Mouse (Mus musculus): ENCODE measurements at regions not wholly inside any gene's neighbourhood (a gene's known extent, or its start where the extent isn't known, plus 50 kb on each side); places are given as distances from the start of the nearest gene placed in this dataset.

DNA sequence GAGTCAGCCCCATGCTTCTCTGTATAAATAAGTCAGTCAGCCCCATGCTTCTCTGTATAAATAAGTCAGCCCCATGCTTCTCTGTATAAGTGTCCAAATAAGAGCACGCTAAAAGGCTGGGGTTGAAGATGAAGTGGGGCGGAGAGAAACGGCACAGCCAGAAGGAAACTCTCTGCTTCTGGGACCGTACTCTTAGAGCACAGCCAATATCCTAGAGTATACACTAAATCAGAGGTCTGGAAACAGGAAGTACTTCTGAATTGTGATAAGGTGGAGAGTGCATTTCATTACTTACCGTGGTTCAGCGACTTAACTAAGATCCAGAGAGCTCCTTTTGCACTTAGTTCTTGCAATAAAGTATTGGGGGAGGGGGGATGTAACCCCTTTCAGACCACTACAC, 112.1 kb upstream of the Foxd3 start:
- 56% methylated on average over 6 of the region's 6 CpGs for WGBS
- H3K9me3 ChIP-seq = no peaks in the 10 kb centered on the region
- H3K36me3 ChIP-seq = no peaks in the 10 kb centered on the region
- no peak overlapping the region for H3K27ac ChIP-seq
- no peak for DNase-seq (ENCODE audit: low spot score)
- no peak overlapping the region for H3K4me3 ChIP-seq
- H3K27me3 ChIP-seq (ENCODE audit: insufficient read depth, poor library complexity, severe bottlenecking) = no peaks in the 10 kb centered on the region
- H3K4me1 ChIP-seq = no peaks in the 10 kb centered on the region

DNA sequence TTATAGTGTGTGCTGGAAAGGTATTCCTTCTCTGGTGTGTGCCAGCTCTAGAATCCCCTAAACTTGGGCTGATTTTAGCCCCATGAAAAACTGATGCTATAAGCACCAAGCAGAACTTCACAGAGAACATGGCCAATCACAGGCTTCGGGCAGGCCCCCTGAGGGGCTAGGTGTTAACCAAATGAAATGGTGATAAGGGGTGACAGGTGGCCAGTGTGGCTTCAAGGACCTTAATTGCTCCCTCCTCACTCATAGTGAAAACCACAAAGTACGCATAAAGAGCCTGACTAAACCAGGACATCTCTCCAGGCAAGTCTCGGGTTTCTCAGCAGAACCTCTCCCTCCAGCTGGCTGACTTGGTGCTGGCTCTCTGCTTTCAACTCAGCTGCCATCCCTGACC, 110.4 kb upstream of the Foxd3 start:
- Histone ChIP-seq H3K27ac (no peak overlapping the region), H3K36me3 (no peaks in the 10 kb centered on the region), H3K4me1 (no peaks in the 10 kb centered on the region), H3K27me3 (ENCODE audit: insufficient read depth, poor library complexity, severe bottlenecking) (no peaks in the 10 kb centered on the region), H3K4me3 (no peak overlapping the region), H3K9me3 (no peaks in the 10 kb centered on the region)
- WGBS = 24% methylated on average over 3 of the region's 3 CpGs
- DNase-seq (ENCODE audit: low spot score) = no peak

DNA sequence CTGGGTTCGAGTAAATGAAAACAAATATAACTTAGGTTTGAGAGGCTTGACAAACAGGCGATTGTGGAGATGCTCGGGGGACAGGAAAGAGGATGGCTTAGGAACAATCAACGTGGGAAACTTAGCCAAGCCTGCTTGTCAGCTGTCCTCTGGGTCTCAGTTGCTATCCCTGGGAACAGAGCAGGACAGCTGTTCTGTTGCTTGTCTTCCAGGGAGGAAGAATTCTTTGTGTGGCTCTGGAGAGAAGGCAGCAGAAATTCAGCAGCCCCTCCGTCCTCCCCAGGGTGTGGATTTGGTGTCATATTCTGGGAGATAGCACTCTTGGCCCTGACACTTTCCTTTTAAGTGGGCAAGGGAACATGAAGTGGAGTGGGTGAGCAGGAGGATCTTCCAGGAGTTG, 98.1 kb upstream of the Foxd3 start:
- Histone ChIP-seq H3K27me3 (ENCODE audit: insufficient read depth, poor library complexity, severe bottlenecking) (peaks cover 34% of the 10 kb centered on the region), H3K9me3 (no peaks in the 10 kb centered on the region), H3K4me1 (no peaks in the 10 kb centered on the region), H3K27ac (no peak overlapping the region), H3K36me3 (no peaks in the 10 kb centered on the region), H3K4me3 (no peak overlapping the region)
- 37% methylated on average over 5 of the region's 5 CpGs for WGBS
- no peak for DNase-seq (ENCODE audit: low spot score)

DNA sequence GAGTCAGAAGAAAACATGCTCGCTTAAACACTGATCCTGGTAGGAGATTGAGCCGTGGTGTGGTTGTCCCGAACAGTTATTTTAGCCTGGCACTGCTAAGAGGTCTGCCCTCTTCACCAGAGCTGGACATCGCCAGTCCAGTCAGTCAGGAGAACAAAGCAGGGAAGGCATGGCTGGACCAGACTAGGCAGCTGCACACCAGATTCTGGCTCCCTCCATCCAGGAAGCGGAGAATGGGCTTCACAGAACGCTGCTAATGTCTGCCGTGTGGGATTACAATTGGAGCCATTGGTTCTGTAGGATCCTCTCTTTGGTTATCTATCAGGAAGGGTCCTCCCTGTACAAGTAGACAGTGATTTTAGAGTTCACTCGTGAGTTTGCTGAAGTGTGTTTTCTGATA, 95.5 kb upstream of the Foxd3 start:
- no peak overlapping the region for H3K27ac ChIP-seq
- no peaks in the 10 kb centered on the region for H3K4me1 ChIP-seq
- 31% methylated on average over 8 of the region's 8 CpGs for WGBS
- peak overlapping the region; percentile 27; the same call in 1 of the 2 replicates for H3K4me3 ChIP-seq
- H3K27me3 ChIP-seq (ENCODE audit: insufficient read depth, poor library complexity, severe bottlenecking) = peaks cover 40% of the 10 kb centered on the region
- no peaks in the 10 kb centered on the region for H3K36me3 ChIP-seq
- H3K9me3 ChIP-seq = no peaks in the 10 kb centered on the region
- DNase-seq (ENCODE audit: low spot score) = no peak

DNA sequence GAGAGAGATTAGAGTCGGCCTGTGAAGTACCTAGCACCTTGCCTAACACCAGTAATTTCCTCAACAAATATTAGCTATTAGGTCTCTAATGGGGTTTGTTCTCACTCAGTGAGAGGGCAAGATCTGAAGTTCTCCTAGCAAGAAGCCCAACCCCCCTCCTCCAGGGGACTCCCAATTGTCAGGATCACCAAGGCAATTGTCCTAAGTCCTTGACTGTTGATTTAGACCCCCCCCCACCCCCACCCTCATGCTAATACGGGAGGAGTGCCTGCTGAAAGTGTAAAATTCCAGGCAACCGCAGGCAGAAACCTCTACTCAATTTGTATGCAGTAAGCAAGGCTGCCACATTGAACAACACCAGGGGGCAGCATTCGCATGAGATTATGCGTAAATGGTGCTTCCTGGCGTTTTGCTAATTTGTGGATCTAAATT, 94.6 kb upstream of the Foxd3 start:
- no peak for DNase-seq (ENCODE audit: low spot score)
- WGBS = 6% methylated on average over 6 of the region's 6 CpGs
- Histone ChIP-seq H3K9me3 (no peaks in the 10 kb centered on the region), H3K27ac (no peak overlapping the region), H3K4me3 (no peak overlapping the region), H3K36me3 (no peaks in the 10 kb centered on the region), H3K4me1 (no peaks in the 10 kb centered on the region), H3K27me3 (ENCODE audit: insufficient read depth, poor library complexity, severe bottlenecking) (peaks cover 40% of the 10 kb centered on the region)

DNA sequence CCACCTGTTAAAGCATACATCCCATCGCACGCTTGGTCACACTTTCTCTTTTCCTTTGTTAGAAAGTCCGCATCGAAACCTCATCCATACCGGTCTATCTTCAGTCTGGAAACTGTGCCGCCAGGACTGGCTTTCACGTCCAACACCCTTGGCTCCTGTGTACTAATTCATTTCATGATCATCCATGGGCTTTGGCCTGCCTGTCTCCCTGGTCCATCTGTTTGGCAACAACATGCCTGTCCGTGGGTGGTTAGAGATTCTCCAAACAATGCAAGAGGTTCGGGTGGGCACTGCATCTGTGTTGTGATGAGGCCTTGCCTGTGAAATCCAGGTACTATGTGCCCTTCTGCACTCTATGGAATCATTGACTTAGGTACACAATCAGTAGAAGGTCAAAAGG, 90.7 kb upstream of the Foxd3 start:
- Histone ChIP-seq H3K36me3 (no peaks in the 10 kb centered on the region), H3K4me1 (no peaks in the 10 kb centered on the region), H3K4me3 (no peak overlapping the region), H3K9me3 (no peaks in the 10 kb centered on the region), H3K27ac (no peak overlapping the region), H3K27me3 (ENCODE audit: insufficient read depth, poor library complexity, severe bottlenecking) (peaks cover 37% of the 10 kb centered on the region; the same call in 1 of the 2 replicates)
- 89% methylated on average over 9 of the region's 9 CpGs for whole genome bisulfite sequencing
- DNase-seq (ENCODE audit: low spot score) = no peak

DNA sequence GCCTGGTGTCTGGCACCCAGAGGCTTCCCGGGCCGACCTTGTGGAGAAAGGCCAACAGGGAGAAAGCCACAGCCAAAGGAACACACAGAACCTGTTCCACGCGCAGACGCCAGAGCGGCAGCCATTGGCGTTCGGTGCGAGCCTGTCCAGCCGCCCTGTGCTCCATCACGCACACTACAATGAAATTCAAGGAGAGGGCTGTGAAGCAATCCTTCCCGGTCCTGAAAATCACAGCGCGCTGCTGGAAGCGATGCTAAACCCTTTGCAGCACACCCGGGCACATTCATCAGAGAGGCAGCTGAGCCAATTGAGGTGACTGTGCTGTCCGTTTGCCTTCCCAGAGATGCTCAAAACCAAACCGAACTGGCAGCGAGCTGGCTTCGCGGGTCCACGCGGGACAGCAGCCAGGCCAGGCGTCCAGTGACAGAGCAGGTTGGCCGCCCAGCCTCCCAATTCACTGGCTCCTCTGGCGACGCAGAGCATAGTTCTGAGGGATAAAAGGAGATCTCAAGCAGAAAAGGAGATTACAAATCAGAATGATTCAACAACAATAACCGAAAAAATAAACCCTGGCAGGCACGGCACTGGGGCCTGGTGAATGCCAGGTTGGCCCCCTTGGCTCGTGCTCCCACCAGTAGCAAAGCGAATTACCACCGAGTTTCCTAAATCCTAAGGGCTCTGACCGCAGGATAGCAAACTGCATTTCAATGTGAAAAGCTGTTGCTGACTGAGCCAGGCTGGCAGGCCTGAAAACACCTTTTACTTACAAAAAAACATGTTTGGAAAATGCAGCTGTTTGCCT, 83.1 kb upstream of the Foxd3 start:
- Histone ChIP-seq H3K4me1 (peaks cover 6% of the 10 kb centered on the region; the same call in 1 of the 2 replicates), H3K9me3 (no peaks in the 10 kb centered on the region), H3K27ac (no peak overlapping the region; the same call in 1 of the 2 replicates), H3K27me3 (ENCODE audit: insufficient read depth, poor library complexity, severe bottlenecking) (peaks cover 49% of the 10 kb centered on the region), H3K4me3 (peak overlapping the region; percentile 54), H3K36me3 (no peaks in the 10 kb centered on the region)
- no peak for DNase-seq (ENCODE audit: low spot score)
- 3% methylated on average over 33 of the region's 33 CpGs for WGBS

DNA sequence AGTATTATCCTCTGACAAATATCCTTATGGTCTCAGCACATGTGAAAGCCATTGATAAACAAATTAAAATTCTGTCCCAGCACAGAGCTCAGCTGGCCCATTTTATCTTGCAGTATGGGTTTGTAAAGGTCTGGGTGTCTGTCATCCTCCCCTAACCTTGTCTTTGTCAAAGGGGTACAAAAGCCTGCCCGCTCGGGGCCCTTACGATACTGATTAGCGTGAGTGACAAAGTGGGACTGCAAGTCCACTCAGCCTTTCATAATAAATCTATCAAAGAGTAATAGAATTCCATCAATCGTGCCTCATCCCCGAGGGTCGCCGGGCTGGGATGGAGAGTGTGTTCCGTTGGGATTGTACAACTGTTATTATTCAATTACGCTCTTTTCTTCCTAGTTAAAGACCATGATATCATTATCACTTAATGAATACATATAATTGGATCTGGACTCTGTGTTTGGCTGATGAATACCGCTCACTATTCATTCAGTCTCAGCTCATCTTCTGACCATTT, 82.0 kb upstream of the Foxd3 start:
- no peak for DNase-seq (ENCODE audit: low spot score)
- no peak overlapping the region for H3K27ac ChIP-seq
- peaks cover 49% of the 10 kb centered on the region for H3K27me3 ChIP-seq (ENCODE audit: insufficient read depth, poor library complexity, severe bottlenecking)
- WGBS = 40% methylated on average over 11 of the region's 11 CpGs
- H3K4me3 ChIP-seq = no peak overlapping the region
- H3K36me3 ChIP-seq = no peaks in the 10 kb centered on the region
- H3K4me1 ChIP-seq = peaks cover 6% of the 10 kb centered on the region; the same call in 1 of the 2 replicates
- H3K9me3 ChIP-seq = no peaks in the 10 kb centered on the region

DNA sequence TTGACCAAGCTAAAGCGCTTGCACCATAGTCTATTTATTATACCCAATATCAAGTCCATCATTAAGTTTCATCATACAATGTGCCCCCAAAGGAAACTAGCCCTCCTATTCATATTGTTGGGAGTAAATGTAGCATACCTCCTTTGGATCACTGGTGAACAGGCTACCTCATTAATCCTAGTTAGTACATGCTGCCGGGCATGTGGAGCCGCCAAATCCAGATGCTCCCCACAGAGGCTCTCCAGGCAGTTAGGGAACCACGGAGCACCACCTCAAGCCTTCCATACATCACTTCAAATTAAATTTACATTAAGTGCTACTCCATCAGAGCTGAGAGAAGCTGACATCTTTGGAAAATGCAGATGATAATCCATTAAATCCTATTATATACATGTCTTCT, 81.1 kb upstream of the Foxd3 start:
- H3K4me3 ChIP-seq = no peak overlapping the region
- H3K36me3 ChIP-seq = no peaks in the 10 kb centered on the region
- no peaks in the 10 kb centered on the region for H3K9me3 ChIP-seq
- peaks cover 6% of the 10 kb centered on the region; the same call in 1 of the 2 replicates for H3K4me1 ChIP-seq
- H3K27ac ChIP-seq = no peak overlapping the region
- H3K27me3 ChIP-seq (ENCODE audit: insufficient read depth, poor library complexity, severe bottlenecking) = peaks cover 45% of the 10 kb centered on the region
- 41% methylated on average over 4 of the region's 4 CpGs for WGBS
- DNase-seq (ENCODE audit: low spot score) = no peak

DNA sequence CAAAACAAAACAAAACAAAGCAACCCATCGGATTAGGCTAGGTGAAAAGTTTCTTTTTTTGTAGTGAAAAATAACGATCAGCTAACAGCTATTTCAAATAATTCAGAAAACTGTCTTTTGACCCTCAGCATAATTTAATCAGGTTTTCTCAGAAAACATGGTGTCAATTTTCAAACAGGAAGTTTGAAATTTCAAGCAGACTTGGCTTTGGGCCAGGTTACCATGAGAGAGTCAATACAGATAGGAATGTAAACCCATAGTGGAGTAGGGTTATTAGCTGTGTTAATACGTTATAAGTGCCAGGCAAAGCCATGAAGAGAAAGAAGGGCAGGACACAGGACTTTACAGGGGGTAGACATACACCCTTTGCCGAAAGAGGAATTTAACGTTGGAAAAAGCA, 58.3 kb upstream of the Foxd3 start:
- 84% methylated on average over 5 of the region's 5 CpGs for WGBS
- peak; percentile 4 for DNase-seq (ENCODE audit: low spot score)
- H3K27me3 ChIP-seq (ENCODE audit: insufficient read depth, poor library complexity, severe bottlenecking) = no peaks in the 10 kb centered on the region
- H3K4me1 ChIP-seq = no peaks in the 10 kb centered on the region
- H3K36me3 ChIP-seq = no peaks in the 10 kb centered on the region
- no peak overlapping the region for H3K27ac ChIP-seq
- H3K4me3 ChIP-seq = no peak overlapping the region
- no peaks in the 10 kb centered on the region for H3K9me3 ChIP-seq

DNA sequence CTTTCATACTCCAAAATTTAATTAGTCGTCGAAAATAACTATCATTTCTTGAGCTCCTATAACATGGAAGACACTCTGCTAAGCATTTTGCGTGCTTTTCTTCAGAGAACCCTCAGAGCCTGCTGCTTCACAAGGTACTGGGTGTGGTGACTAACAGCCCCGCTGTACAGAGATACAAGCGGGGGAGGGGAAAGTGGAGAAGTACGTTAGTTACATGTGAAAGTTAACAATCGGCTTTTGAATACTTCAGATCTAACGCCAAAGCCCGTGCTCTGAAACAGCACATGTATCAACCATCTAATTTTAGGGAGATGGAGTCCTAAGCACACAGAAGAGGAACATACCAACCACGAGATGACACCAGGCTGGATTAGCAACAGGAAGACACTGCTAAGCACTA, 55.4 kb upstream of the Foxd3 start:
- peak; percentile 56 for DNase-seq (ENCODE audit: low spot score)
- Histone ChIP-seq H3K4me1 (no peaks in the 10 kb centered on the region), H3K27ac (0 out of 2 replicates have a peak overlapping the region, but pooled peaks have one; percentile 22), H3K36me3 (no peaks in the 10 kb centered on the region), H3K4me3 (peak overlapping the region; percentile 43), H3K27me3 (ENCODE audit: insufficient read depth, poor library complexity, severe bottlenecking) (no peaks in the 10 kb centered on the region), H3K9me3 (no peaks in the 10 kb centered on the region)
- WGBS = 37% methylated on average over 10 of the region's 10 CpGs

DNA sequence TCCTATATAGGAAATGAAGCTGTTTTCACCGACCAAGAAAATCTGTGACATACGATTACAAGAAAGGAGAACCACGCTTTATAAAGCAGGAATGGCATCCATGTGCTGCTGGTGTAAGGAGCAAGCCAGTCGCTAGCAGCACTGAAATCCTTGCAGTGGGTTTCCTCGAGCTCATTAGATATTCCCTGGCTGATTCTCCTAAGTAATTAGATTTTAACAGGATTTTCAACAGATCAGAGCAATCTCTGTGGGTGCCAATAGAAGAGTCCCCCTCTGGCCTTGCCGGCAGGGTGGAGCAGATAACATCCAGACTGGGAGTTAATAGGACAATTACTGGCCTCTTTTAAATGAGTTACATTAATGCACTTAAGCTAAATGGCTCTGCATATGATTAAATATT, 54.6 kb upstream of the Foxd3 start:
- 26% methylated on average over 6 of the region's 6 CpGs for WGBS
- H3K4me1 ChIP-seq = no peaks in the 10 kb centered on the region
- peak overlapping the region; percentile 43; the same call in 1 of the 2 replicates for H3K4me3 ChIP-seq
- DNase-seq (ENCODE audit: low spot score) = peak; percentile 7
- no peaks in the 10 kb centered on the region for H3K9me3 ChIP-seq
- H3K27ac ChIP-seq = no peak overlapping the region
- no peaks in the 10 kb centered on the region for H3K27me3 ChIP-seq (ENCODE audit: insufficient read depth, poor library complexity, severe bottlenecking)
- H3K36me3 ChIP-seq = no peaks in the 10 kb centered on the region

Measured in heart, embryonic 10.5 days (tissue).